Mouse (Mus musculus): Measurements from ENCODE around the gene Itga9. TPM values are rescaled to one million over a fixed set of nuclear protein-coding genes. Genes with fewer than 3 reads are reported as not detected.

The Itga9 gene
- total RNA-seq, 2 experiments from 2014 or later = 2.9 to 5.4 TPM

- DNase-seq = no peak
These were observed 81.8 kb downstream of the Itga9 start for GRCm38 (mm10) chr9:118688248-118688647.

GRCm38 (mm10) chr9:118688921-118689451 lies 82.5 kb downstream of the Itga9 start:
- DNase-seq = no peak

DNA sequence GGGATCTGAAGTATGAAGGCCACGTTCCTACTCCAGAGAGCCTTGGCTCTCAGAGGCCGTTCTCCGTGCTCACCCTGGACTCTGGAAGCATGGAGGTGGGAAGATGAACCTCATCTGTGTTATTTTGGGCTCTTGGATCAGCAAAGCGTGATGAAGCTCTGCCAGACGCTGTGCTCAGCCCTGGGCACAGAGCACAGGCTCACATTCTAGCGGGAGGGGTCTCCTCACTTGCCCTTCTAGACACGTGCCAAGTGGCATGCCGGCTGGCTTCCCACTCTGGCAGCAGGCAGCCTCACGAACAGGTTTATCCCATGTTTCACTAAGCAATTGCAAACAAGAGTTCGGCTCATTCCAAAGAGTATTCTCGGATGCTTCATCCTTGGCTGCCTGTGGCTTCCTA lies 86.8 kb downstream of the Itga9 start:
- peak; percentile 55 to 63 for DNase-seq

DNA sequence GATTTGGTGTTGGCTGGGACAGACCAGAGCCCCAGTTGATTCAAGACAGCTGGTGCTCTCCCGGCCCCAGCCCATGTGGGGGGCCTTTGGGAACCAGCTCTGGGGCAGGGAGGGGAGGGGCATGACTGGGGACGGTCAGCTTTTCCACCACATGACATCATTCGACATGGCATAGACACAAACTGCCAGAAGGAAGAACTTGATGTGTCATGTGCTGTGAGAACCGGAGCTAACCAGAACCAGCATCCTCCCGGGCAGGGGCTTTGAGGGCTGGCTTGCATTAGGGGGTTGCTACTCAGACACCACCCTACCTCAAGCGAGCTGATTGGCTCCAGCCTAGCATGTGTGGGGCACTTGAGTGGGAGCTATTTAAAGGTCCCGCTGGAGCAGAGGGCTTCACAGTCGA lies 87.9 kb downstream of the Itga9 start:
- DNase-seq = no peak

GRCm38 (mm10) chr9:118698191-118698590 lies 91.7 kb downstream of the Itga9 start:
- DNase-seq = no peak

GRCm38 (mm10) chr9:118699716-118700115 lies 93.2 kb downstream of the Itga9 start:
- DNase-seq = no peak

DNA sequence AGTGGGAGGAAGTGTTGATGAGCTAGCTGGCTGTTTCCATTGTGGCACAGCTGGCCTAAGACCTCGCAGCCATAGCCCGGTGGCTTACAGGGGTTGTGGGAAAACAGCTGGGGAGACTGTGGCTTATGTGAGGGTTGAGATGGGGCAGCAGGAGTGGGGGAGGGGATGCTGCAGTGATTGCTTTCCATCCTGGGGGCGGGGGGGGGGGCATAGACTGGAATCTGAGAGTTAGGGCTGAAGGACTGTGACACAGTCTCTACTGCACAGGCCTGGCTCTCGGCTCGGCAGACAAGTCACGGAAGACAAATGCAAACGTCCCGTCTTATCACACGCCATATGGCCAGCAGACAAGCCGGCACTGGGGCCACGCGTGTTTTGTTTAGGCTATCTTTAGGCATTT lies 94.4 kb downstream of the Itga9 start:
- DNase-seq = no peak

- no peak for DNase-seq
These were observed 95.3 kb downstream of the Itga9 start for GRCm38 (mm10) chr9:118701791-118702190.

- DNase-seq = no peak
These were observed 96.7 kb downstream of the Itga9 start for GRCm38 (mm10) chr9:118703146-118703545.

DNA sequence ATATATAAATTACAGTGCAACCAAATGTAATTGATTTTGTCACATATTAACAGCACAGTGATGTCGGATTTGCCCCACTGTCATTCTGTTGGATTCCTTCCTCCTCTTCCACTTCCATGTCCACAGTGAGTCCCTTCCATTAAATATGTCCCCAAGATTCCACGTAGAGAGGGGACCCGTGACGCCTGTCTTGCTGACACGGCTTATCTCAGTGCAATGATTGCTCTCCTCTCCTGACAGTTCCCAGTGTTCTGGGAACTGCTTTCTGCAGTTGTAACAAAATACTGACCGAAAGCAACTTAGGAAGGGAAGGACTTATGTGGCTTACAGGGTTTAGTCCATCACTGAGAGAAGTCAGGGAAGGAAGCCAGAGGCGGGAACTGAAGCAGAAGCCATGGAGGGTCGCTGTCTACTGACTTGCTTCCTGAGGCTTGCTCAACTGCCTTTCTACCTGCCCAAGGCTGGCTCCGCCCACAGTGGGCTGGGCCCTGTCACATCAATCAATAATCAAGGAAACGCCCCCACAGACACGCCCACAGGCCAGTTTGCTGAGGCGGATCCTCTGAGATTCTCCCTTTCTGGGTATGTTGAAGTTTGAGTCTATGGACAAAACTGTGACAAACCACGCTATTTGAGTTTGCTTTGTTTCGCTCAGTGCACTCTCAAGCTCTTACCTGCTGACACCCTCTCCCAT lies 99.0 kb downstream of the Itga9 start:
- DNase-seq = no peak

DNA sequence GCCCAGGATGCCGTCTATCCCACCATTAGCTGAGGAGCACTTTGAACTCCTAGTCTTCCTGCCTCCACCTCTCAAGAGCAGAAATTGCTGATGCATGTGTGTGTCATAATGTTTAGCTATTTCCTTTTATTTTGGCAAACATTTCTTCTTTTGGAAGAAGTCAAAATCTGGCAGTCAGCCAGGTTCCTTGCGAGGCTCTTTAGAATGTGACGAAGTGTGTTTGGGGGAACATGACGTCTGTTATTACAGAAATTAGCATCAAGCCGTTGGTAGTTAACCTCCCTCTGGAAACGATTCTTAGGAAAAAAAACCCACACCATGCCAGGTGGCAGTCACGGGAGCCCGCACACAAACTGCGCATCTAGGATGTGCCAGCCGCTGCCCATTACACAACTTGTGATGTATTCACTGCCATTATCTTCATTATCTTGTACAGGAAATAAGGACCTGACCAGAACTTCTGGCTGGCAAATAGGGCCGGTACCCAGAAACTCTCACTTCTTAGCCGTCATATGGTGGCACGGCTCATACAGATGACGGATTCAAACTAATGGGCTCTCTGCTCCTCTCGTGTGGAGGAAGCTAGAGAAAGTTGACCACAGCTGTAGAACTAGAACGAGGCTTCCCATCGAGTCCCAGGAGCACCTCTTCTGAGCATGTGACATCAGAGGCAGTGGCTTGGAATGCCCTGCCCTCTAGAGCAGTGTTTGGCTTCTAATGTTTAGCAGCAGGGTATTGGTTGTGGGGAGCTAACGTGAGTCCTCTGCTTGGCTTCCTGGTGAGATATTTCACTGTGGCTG lies 99.9 kb downstream of the Itga9 start:
- peak; percentile 11 to 13 for DNase-seq

- no peak for DNase-seq
These were observed 104.1 kb downstream of the Itga9 start for GRCm38 (mm10) chr9:118710625-118711024.

DNA sequence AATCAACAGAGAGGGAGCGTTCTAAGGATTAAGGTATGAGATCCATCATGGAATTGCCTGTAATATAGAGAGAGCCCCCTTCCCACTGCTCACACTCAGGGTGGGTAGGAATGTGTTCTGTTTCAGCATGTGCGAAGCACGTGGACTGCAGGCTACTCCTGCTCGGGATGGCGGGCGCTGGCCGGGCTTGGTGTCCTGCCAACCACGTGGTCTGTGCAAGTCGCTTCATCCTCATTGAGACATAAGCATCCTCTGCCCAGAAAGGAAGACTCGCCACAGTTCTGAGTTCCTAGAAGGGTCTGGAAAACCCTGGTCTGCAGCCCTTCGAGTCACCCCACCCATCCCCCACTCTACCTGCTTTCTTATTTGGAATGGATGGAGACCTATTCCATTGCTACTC lies 105.3 kb downstream of the Itga9 start:
- no peak for DNase-seq

- no peak for DNase-seq
These were observed 107.0 kb downstream of the Itga9 start for GRCm38 (mm10) chr9:118713515-118713914.

DNA sequence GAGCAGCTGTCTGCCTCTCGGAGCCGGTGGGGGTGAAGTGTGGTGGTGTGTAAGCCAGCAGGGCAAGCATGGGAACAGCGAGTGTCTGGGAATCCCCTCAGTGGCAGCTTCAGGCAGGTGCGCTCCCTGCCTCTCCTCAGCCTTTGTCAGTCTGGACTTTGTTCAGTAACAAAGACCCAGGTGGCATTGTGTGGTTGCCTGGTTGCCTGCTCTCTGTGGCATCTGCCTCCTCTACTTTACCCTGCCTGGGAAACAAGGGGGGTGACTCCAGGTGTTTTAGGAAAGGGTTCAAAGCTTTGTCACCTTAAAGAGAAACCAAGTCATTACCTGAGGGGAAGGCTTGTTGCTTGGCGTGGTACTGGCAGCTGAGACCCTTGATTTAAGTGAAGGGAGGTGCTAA lies 108.0 kb downstream of the Itga9 start:
- DNase-seq = no peak

- DNase-seq = no peak
These were observed 109.6 kb downstream of the Itga9 start for GRCm38 (mm10) chr9:118715971-118716628.

GRCm38 (mm10) chr9:118717436-118717835 lies 110.9 kb downstream of the Itga9 start:
- DNase-seq = no peak

DNA sequence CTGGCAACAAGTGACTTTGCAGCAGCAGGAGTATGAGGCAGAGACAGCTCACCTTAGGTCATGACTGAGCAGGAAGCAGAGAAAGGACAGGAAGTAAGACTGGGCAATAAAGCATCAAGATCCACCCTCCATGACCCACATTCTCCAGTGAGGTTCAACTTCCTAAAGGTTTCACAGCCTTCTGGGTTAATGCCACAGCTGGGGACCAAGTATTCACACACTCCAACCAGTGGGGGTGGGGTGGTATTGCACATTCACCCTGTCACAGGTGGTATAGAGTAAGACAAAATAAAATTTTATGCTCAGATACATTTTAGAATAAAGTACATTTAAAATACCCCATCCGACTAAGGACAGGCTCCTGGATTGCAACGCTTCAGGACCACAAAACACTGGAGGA lies 112.0 kb downstream of the Itga9 start:
- DNase-seq = no peak

DNA sequence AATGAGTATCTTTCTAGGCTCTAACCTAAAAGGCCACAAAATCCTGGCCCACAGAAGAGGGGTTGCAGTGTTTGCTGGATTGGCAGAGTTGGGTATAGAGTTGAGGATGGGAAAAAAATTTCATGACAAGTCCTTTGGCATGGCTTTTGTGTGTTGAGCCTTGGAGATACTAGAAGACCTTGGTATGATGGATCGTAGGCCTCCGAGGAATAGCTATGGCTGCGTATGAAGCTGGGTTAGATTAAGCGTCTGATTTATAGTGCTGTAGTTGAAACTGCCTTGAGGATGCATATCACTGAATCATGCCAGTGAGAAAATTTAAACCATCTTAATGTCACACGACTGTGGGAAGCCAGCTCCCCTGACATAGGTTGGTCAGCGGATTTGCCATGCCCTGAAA lies 114.6 kb downstream of the Itga9 start:
- DNase-seq = no peak

- DNase-seq = no peak
These were observed 116.4 kb downstream of the Itga9 start for GRCm38 (mm10) chr9:118722789-118723325.

DNA sequence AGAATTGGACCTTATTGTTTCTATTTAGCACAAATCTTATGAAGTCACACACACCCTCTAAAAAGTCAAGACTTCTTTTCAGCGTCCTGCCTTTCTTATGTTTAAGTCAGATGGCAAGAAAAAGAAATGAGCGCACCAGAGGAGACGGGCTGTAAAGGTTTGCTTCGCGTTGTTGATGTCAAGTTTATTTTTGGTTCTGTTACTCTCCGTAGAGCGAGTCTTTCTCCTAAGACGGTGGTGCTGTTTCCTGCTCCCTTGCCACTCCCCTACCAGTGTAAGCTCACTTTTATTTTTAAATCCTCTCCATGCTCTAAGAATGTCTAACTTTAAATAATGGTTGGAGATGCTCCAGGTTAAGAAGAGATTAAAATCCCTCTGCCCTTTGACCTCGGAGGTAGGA lies 118.6 kb downstream of the Itga9 start:
- DNase-seq = no peak

DNA sequence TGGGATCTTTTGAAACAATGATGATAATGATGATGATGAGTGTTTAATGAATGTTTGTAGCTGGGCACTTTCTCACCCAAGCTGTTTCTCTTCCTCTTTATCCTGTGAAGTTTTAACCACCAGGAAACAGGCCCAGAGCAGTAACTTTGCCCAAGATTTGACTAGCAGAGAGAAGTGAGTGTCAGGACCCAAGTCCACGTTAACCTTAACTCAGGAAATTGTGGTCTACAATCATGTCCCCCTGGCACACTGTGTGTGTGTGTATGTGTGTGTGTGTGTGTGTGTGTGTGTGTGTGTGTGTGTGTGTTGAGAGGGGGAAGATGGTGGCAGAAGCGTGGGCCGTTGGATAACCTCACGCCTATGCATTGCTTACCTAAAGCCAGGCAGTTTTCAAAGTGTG lies 120.1 kb downstream of the Itga9 start:
- DNase-seq = no peak

GRCm38 (mm10) chr9:118728296-118728695 lies 121.8 kb downstream of the Itga9 start:
- no peak for DNase-seq

All from layer of hippocampus, postnatal 36 days (tissue).